Mouse (Mus musculus) lung, embryonic 16.5 days (tissue): Measurements from ENCODE around the gene Ciart. TPM values are rescaled to one million over a fixed set of nuclear protein-coding genes. Genes with fewer than 3 reads are reported as not detected.

Experiments used
- ATAC-seq: fragments of 200-750 bp; cut with Nextera tagmentation; 2 replicates; pipeline ENCODE4 v1.8.0; 2017; ENCODE audit warnings: low read depth, mild to moderate bottlenecking, moderate library complexity
- H3K27ac ChIP-seq: fragments of 300-500 bp; sonication (generic); 2 replicates; pipeline ENCODE4 v1.5.1; 2014; ENCODE audit warnings: mild to moderate bottlenecking, control low read depth, low read length
- H3K27me3 ChIP-seq: fragments of 300-500 bp; sonication (generic); 2 replicates; pipeline ENCODE4 v1.6.1; 2014; ENCODE audit warnings: low read depth, low read length, mixed read lengths; ENCODE audit not compliant: control insufficient read depth, insufficient read depth
- H3K36me3 ChIP-seq: fragments of 300-500 bp; sonication (generic); 2 replicates; pipeline ENCODE4 v1.6.1; 2014; ENCODE audit warnings: low read length; ENCODE audit not compliant: control insufficient read depth, insufficient read depth
- H3K4me1 ChIP-seq: fragments of 300-500 bp; sonication (generic); replicated peaks from 2 replicates; pipeline ENCODE4 v1.6.1; 2014; ENCODE audit warnings: low read length, mixed read lengths; ENCODE audit not compliant: control insufficient read depth, insufficient read depth
- H3K4me2 ChIP-seq: fragments of 300-500 bp; sonication (generic); 2 replicates; pipeline ENCODE4 v1.6.1; 2014; ENCODE audit warnings: low read depth, low read length, control low read depth
- H3K4me3 ChIP-seq: fragments of 300-500 bp; sonication (generic); 2 replicates; pipeline ENCODE4 v1.5.1; 2014; ENCODE audit warnings: mild to moderate bottlenecking, low read length, control low read depth
- H3K9ac ChIP-seq: fragments of 300-500 bp; sonication (generic); 2 replicates; pipeline ENCODE4 v1.6.1; 2014; ENCODE audit warnings: low read length, control low read depth
- H3K9me3 ChIP-seq: fragments of 300-500 bp; sonication (generic); 2 replicates; pipeline ENCODE4 v1.6.1; 2016; ENCODE audit warnings: low read length; ENCODE audit not compliant: control insufficient read depth
- WGBS: fragments of 180-500 bp; shearing (Covaris S2); extraction: QIAGEN DNeasy Blood & Tissue Kit; methylation state at CpG from one replicate; pipeline ENCODE4 v1.1.7; 2014; 5-methylcytosine and 5-hydroxymethylcytosine counted together
- polyA plus RNA-seq: library from polyadenylated mRNA; unstranded; fragments of >200 nt; fragmentation: Nextera tagmentation; extraction: Ambion mirVana; gene quantifications from 2 replicates; pipeline ENCODE4 v1.2.1, GENCODE M21; 2015

Gene Ciart
- polyA plus RNA-seq, 1 experiment from 2014 or later, result 5.1 TPM

DNA sequence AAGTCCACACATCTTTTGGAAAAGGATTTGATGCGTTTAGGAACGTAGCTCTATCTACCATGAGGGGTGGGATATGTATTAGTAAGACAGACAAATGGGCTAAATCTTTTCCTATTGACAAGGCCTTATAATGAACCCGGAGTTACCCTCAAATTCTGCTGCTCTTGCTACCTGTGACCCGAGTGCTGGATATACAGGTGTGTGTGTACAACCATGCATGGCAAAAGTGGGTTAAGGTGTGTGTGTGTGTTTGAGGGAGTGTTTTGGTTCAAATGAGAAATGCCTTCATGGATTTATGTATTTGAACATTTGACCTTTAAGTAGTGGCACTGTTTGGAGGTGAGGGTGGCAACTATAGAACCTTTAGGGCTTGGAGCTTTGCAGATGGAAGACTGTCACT is 53.0 kb downstream of the Ciart start:
- H3K27ac ChIP-seq, result no peak overlapping the region
- H3K9me3 ChIP-seq, result no peaks in the 10 kb centered on the region
- no peak for ATAC-seq
- H3K4me1 ChIP-seq, result no peaks in the 10 kb centered on the region
- no peak overlapping the region for H3K4me3 ChIP-seq
- WGBS, result 94% methylated on average over 4 of the region's 4 CpGs
- H3K9ac ChIP-seq, result no peak overlapping the region
- no peak overlapping the region for H3K4me2 ChIP-seq
- peaks cover 51% of the 10 kb centered on the region for H3K36me3 ChIP-seq
- H3K27me3 ChIP-seq, result no peaks in the 10 kb centered on the region

Other genes with a start within 250 kb of the Ciart start
- 23.1 and 31.7 TPM in 2 replicates for gene Mcl1, start 223.5 kb downstream of the Ciart start, polyA plus RNA-seq
- gene Adamtsl4, start 194.3 kb downstream of the Ciart start, polyA plus RNA-seq, result 4.4 and 5.5 TPM in 2 replicates
- 22.3 and 23.8 TPM in 2 replicates for gene Ecm1, start 142.7 kb downstream of the Ciart start, polyA plus RNA-seq
- 42.5 and 44.2 TPM in 2 replicates for gene Tars2, start 122.0 kb downstream of the Ciart start, polyA plus RNA-seq
- 21.4 and 22.1 TPM in 2 replicates for gene Rprd2, start 63.4 kb downstream of the Ciart start, polyA plus RNA-seq
- gene Prpf3, start 26.4 kb downstream of the Ciart start, polyA plus RNA-seq, result 43.5 and 48.0 TPM in 2 replicates
- gene Mrps21, start 10.7 kb downstream of the Ciart start, polyA plus RNA-seq, result 326 and 362 TPM in 2 replicates
- 81.5 and 85.5 TPM in 2 replicates for gene BC028528, start 9.8 kb upstream of the Ciart start, polyA plus RNA-seq
- gene Aph1a, start 11.7 kb upstream of the Ciart start, polyA plus RNA-seq, result 39.1 and 39.4 TPM in 2 replicates
- 9.2 and 13.0 TPM in 2 replicates for gene Car14, start 22.4 kb upstream of the Ciart start, polyA plus RNA-seq
- 193 and 230 TPM in 2 replicates for gene Anp32e, start 47.0 kb upstream of the Ciart start, polyA plus RNA-seq
- 24.0 and 25.3 TPM in 2 replicates for gene Plekho1, start 113.8 kb upstream of the Ciart start, polyA plus RNA-seq
- gene Vps45, start 176.2 kb upstream of the Ciart start, polyA plus RNA-seq, result 39.6 and 39.8 TPM in 2 replicates
- gene Otud7b, start 222.3 kb upstream of the Ciart start, polyA plus RNA-seq, result 18.8 and 22.9 TPM in 2 replicates